Mouse (Mus musculus): ENCODE results near the gene Pagr1a. TPM values are rescaled to one million over a fixed set of nuclear protein-coding genes. Genes with fewer than 3 reads are reported as not detected.

Gene Pagr1a
- polyA plus RNA-seq, 1 experiment from 2014 or later = 53.7 TPM

Small RNAs within 50 kb of the gene (microRNA-seq; reads per million reads assigned to microRNA genes)
- not detected for gene Gm44343

Other genes starting within 250 kb of the Pagr1a start
- gene Ypel3, start 240.4 kb downstream of the Pagr1a start, polyA plus RNA-seq (2015; fragmentation: Nextera tagmentation; extraction: Ambion mirVana) = 104 and 112 TPM in 2 replicates
- 0.27 and 0.59 TPM in 2 replicates for gene Tbx6, start 235.9 kb downstream of the Pagr1a start, polyA plus RNA-seq (2015; fragmentation: Nextera tagmentation; extraction: Ambion mirVana)
- 300 and 311 TPM in 2 replicates for gene Ppp4c, start 224.9 kb downstream of the Pagr1a start, polyA plus RNA-seq (2015; fragmentation: Nextera tagmentation; extraction: Ambion mirVana)
- gene Fam57b, start 219.7 kb downstream of the Pagr1a start, polyA plus RNA-seq (2015; fragmentation: Nextera tagmentation; extraction: Ambion mirVana) = 0.45 and 0.70 TPM in 2 replicates
- not detected in 2 replicates for gene 4930451I11Rik, start 185.7 kb downstream of the Pagr1a start, polyA plus RNA-seq (2015; fragmentation: Nextera tagmentation; extraction: Ambion mirVana)
- 1.6 and 1.9 TPM in 2 replicates for gene Doc2a, start 169.9 kb downstream of the Pagr1a start, polyA plus RNA-seq (2015; fragmentation: Nextera tagmentation; extraction: Ambion mirVana)
- 37.5 and 43.0 TPM in 2 replicates for gene Hirip3, start 155.4 kb downstream of the Pagr1a start, polyA plus RNA-seq (2015; fragmentation: Nextera tagmentation; extraction: Ambion mirVana)
- 84.1 and 108 TPM in 2 replicates for gene Ino80e, start 155.0 kb downstream of the Pagr1a start, polyA plus RNA-seq (2015; fragmentation: Nextera tagmentation; extraction: Ambion mirVana)
- 53.4 and 53.6 TPM in 2 replicates for gene Taok2, start 132.6 kb downstream of the Pagr1a start, polyA plus RNA-seq (2015; fragmentation: Nextera tagmentation; extraction: Ambion mirVana)
- 28.3 and 28.6 TPM in 2 replicates for gene Tmem219, start 94.4 kb downstream of the Pagr1a start, polyA plus RNA-seq (2015; fragmentation: Nextera tagmentation; extraction: Ambion mirVana)
- gene Kctd13, start 88.5 kb downstream of the Pagr1a start, polyA plus RNA-seq (2015; fragmentation: Nextera tagmentation; extraction: Ambion mirVana) = 17.8 and 19.8 TPM in 2 replicates
- gene Asphd1, start 67.8 kb downstream of the Pagr1a start, polyA plus RNA-seq (2015; fragmentation: Nextera tagmentation; extraction: Ambion mirVana) = 0.13 and 0.25 TPM in 2 replicates
- gene Sez6l2, start 66.8 kb downstream of the Pagr1a start, polyA plus RNA-seq (2015; fragmentation: Nextera tagmentation; extraction: Ambion mirVana) = 0.76 and 0.77 TPM in 2 replicates
- gene Cdipt, start 41.4 kb downstream of the Pagr1a start, polyA plus RNA-seq (2015; fragmentation: Nextera tagmentation; extraction: Ambion mirVana) = 95.8 and 97.0 TPM in 2 replicates
- gene Cdiptos, start 41.3 kb downstream of the Pagr1a start, polyA plus RNA-seq (2015; fragmentation: Nextera tagmentation; extraction: Ambion mirVana) = 1.3 and 1.7 TPM in 2 replicates
- 5.3 and 7.1 TPM in 2 replicates for gene Mvp, start 2.7 kb downstream of the Pagr1a start, polyA plus RNA-seq (2015; fragmentation: Nextera tagmentation; extraction: Ambion mirVana)
- 0.47 TPM in 1 of 2 replicates, not detected in the other for gene Pagr1b, start 868 bp downstream of the Pagr1a start, polyA plus RNA-seq (2015; fragmentation: Nextera tagmentation; extraction: Ambion mirVana)
- 83.4 and 89.6 TPM in 2 replicates for gene Gm42742, start 3.7 kb upstream of the Pagr1a start, polyA plus RNA-seq (2015; fragmentation: Nextera tagmentation; extraction: Ambion mirVana)
- 13.1 and 16.9 TPM in 2 replicates for gene Prrt2, start 3.9 kb upstream of the Pagr1a start, polyA plus RNA-seq (2015; fragmentation: Nextera tagmentation; extraction: Ambion mirVana)
- gene Maz, start 9.7 kb upstream of the Pagr1a start, polyA plus RNA-seq (2015; fragmentation: Nextera tagmentation; extraction: Ambion mirVana) = 63.6 and 73.0 TPM in 2 replicates
- 99.4 and 124 TPM in 2 replicates for gene Kif22, start 25.1 kb upstream of the Pagr1a start, polyA plus RNA-seq (2015; fragmentation: Nextera tagmentation; extraction: Ambion mirVana)
- gene Zg16, start 70.0 kb upstream of the Pagr1a start, polyA plus RNA-seq (2015; fragmentation: Nextera tagmentation; extraction: Ambion mirVana) = 15.5 TPM in 1 of 2 replicates, not detected in the other
- gene AI467606, start 74.0 kb upstream of the Pagr1a start, polyA plus RNA-seq (2015; fragmentation: Nextera tagmentation; extraction: Ambion mirVana) = 1.8 and 2.0 TPM in 2 replicates
- gene Qprt, start 104.9 kb upstream of the Pagr1a start, polyA plus RNA-seq (2015; fragmentation: Nextera tagmentation; extraction: Ambion mirVana) = 1.1 and 1.2 TPM in 2 replicates
- gene Spn, start 120.5 kb upstream of the Pagr1a start, polyA plus RNA-seq (2015; fragmentation: Nextera tagmentation; extraction: Ambion mirVana) = 0.15 and 0.25 TPM in 2 replicates
- 68.3 and 73.3 TPM in 2 replicates for gene Cd2bp2, start 178.7 kb upstream of the Pagr1a start, polyA plus RNA-seq (2015; fragmentation: Nextera tagmentation; extraction: Ambion mirVana)
- gene Tbc1d10b, start 191.1 kb upstream of the Pagr1a start, polyA plus RNA-seq (2015; fragmentation: Nextera tagmentation; extraction: Ambion mirVana) = 30.4 and 32.0 TPM in 2 replicates
- 34.1 and 41.1 TPM in 2 replicates for gene Mylpf, start 191.5 kb upstream of the Pagr1a start, polyA plus RNA-seq (2015; fragmentation: Nextera tagmentation; extraction: Ambion mirVana)
- 53.7 and 55.0 TPM in 2 replicates for gene Zfp553, start 215.7 kb upstream of the Pagr1a start, polyA plus RNA-seq (2015; fragmentation: Nextera tagmentation; extraction: Ambion mirVana)
- 26.9 and 29.6 TPM in 2 replicates for gene Sept1, start 215.8 kb upstream of the Pagr1a start, polyA plus RNA-seq (2015; fragmentation: Nextera tagmentation; extraction: Ambion mirVana)
- gene Zfp771, start 226.9 kb upstream of the Pagr1a start, polyA plus RNA-seq (2015; fragmentation: Nextera tagmentation; extraction: Ambion mirVana) = 78.2 and 83.9 TPM in 2 replicates
- 156 and 206 TPM in 2 replicates for gene Dctpp1, start 243.4 kb upstream of the Pagr1a start, polyA plus RNA-seq (2015; fragmentation: Nextera tagmentation; extraction: Ambion mirVana)